Mouse (Mus musculus): ENCODE results near the gene Specc1.

Specc1 gene

DNA sequence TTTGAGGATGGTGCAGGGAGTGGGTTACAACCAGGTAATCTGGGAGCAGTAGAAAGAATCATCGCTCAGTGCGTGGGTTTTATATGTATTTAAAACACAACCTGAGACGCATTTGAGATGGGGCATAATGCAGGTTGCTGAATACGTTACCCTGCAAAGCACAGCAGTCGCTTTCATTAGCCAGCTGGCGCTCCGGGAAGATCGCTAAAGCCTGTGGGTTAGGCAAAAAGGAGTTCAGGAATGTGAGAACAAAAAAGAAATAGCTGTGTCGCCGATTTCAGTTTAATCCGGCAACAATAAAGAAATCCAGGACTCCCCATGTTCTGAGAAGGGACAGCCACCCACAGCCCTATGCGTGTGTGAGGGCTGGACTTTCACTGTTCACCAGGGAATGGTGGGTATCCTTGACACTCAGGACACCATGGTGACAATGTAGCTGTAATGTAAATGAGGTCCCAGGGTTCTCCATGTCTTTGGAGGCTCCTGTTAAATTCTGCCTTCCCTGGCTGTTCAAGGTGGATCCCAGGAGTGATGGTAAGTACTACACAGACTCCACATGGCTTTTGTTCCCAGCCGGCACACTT is 58.6 kb downstream of the Specc1 start:
- 27% methylated on average over 13 of the region's 13 CpGs for WGBS

DNA sequence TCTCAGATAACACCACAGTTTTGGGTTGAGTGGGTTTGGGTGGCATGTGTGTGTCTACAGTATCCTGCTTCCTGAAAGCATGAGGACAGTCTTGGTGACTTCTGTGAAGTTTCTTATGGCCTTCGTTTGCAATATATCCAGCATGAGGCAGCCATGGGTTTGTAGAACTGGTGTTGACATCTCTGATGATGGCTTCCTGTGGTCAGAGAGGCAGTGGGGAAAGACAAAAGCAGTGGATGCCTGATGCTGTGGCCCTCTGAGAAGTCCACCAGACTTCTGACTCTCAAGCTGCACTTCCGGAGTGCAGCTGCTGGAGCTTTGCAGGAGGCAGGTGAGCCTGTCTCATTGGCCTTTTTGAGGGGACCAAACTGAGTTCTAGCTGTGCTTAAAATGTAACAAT is 60.4 kb downstream of the Specc1 start:
- 83% methylated on average over 2 of the region's 2 CpGs for WGBS

DNA sequence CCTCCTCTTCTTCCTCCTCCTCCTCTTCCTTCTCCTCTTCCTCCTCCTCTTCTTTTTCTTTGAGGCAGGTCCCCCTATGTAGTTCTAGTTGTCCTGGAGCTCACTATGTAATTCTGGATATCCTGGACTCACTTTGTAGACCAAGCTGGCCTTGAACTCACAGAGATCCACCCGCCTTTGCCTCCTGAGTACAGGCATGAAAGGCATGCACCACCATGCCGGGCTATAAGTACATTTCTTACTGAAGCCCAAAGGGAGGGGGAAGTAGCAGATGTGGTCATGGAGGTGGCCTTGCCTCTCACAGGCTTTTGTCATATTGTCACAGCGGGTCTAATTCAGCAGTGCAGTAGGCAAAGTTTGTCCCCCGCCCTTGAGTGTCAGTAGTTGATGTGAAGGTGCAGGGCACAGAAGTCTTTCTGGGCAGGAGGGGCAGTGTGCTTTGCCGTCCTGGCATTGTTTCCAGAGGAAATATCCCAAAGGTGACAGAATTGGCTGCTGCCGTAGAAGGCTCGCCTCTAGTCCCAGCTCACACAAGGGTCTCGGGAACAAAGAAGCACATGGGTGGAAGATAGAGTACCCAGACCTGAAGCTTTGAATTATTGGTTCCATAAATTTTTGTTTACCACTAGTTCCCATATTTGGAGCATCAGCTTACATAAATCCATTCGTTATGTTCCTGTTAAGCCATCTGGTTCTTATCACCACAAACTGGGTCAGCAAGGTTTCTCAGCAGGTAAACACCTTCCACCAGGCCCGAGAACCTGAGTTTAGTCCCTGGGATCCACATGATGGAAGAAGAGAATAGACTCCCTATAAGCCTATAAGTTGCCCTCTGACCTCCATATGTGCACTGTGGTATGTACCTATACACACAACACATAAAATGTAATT is 62.0 kb downstream of the Specc1 start:
- 81% methylated on average over 10 of the region's 10 CpGs for WGBS

DNA sequence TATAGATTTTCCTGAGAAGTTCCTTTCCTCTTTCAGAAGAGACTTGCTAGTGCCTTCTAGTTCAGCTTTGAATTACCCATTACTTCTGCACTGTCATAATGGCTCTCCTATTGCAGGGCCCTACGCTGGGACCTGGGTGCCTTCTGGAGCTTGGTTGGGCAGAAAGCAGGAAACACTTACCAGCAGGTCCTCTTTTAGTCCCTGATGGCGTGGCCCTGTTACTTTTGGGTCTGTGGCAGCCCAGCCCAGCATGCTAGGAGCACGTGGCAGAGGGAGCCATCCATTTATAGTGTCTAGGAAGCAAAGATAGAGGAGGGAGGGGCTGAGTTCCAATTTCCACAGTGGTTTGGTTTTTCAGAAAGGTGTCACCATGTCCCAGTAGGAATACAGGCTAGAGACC is 63.3 kb downstream of the Specc1 start:
- 66% methylated on average over 3 of the region's 3 CpGs for WGBS

DNA sequence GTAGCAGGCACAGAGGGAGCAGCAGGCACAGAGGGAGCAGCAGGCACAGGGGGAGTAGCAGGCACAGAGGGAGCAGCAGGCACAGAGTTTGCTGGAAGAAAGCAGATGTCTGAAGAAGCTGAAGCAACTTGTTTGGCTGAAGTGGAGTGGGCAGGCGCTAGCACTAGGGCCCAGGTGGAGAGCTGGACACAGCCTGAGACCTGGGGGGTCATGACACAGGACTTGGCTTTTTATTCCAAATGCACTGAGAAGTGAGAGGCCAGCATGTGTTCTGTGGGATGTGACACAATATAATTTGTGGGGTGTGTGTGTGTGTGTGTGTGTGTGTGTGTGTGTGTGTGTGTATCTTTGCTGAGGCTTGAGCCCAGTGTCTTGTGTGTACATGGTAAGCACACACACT is 64.3 kb downstream of the Specc1 start:
- 96% methylated on average over 1 of the region's 1 CpGs for WGBS

DNA sequence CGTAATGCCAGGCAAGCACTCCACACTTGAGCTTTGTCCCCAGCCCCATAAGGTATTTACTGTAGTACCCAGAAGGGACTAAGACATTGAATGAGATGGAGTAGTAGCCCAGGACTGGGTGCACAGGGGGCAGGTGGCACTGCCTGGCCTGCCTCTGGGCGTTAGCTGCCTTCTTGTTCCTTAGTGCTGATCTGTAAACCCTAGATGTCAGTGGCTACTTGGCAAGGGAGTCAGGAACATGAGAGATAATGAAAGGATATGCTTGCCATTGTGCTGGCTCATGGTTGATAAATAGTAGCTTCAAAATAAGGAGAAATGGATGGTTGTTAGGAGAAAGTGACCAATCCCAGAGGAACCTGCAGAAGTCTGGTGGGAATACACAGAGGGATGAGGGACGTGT is 65.5 kb downstream of the Specc1 start:
- WGBS = 87% methylated on average over 3 of the region's 3 CpGs

DNA sequence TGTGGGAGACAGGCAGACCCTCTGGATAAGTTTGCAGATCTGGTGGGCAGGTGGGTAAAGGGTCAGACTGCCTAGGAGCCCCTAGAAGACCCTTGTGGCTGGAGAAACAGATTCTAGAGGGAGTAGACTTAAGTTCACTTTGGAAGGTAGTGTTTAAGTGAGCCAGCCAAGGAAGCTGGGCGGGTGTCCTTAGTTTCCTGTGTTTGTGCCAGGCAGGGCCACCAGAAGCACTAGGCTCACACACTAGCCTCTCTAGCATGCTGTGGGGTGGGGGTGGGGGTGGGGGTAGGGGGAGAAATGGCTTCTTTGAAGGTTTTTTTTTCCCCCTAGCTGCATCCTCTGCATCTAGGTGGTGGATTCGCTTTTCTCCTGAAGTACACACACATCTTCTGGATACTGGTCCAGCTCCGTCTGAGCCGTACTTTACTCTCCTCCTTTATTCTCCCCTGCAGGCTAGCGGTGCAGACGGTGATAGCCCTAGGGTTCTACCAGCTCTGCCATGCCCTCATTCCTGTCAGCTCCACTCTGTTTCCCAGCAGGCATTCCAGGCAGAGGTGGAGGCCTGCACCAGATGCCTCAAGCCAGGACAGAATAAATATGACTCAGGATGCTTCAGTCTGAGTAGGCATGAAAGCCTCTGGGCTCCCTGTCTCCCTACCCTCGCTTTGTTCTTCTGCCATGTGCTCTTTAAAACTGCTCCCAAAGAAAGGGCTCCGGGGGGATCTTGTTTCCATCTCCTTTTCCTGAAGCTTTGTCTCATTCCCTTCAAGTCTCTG is 66.3 kb downstream of the Specc1 start:
- 63% methylated on average over 8 of the region's 8 CpGs for WGBS

DNA sequence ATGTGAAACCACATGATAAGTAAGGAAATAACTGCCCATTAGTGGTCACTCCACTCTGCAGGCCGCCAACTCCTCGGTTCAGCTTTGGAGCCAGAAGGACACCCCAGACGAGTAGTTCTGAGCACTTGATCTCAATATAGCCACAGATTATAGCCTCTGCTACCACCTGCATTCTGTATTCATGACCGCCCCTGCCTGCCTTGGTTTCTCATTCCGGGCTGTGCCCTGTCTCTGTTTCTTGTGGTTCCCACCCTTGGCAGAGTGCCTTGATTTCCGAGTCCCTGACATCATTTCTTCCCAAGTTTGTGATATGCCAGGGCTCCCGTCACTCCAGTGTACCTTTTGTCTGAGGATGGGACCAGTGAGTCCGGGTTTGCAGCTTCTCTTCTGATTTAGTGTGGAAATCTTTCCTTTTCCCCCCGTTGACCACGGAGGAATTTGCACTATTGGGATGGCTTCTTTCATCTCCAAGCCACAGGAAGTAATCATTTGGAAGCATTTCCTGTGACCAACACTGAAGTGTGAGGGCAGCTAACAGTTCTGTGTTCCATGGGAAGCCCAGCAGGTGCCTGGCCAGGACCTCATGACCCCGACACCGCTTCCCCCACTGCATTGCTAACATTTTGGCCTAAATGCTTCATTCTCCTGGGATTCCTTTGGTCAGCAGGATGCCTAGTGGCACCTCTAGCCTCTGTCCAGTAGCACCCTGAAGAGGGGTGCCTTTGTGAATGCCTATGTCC is 67.1 kb downstream of the Specc1 start:
- WGBS = 70% methylated on average over 12 of the region's 12 CpGs

DNA sequence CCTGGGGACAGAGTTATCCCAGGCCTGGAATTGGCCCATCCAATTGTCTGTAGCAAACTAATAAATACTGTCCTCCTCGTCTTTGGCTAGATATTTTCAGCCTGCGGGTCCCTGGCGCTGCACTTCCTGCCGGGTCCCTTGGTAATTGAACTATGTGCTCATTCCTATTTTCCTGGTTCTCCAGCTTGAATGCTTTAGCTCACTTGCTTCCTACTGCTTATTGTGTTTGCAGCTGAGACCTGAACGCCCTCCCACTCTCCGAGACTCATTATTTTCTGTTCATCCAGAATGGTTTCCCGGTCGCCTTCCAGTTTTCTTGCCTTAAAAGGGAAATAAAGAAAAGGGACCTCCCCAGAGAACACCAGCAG is 67.7 kb downstream of the Specc1 start:
- WGBS = 48% methylated on average over 8 of the region's 8 CpGs

DNA sequence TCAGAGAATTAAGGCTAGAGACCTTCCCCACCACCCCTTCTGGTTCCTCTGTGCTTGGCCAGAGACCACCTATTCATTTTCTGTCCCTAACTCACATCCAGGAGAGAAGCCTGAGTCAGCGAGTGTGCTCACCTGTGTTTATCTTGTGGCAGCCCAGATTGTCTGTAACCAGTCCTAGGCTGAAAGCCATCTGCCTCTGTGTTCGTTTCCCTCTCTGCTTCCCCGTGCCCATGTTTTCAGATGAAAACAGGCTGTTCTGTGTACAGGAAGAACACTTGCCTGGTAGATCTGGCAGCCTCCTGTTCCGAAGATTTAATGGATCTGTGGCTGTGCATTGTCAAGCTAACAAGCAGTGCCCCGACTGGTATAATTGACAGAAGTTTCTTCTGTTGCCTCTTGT is 68.4 kb downstream of the Specc1 start:
- 51% methylated on average over 5 of the region's 5 CpGs for WGBS

DNA sequence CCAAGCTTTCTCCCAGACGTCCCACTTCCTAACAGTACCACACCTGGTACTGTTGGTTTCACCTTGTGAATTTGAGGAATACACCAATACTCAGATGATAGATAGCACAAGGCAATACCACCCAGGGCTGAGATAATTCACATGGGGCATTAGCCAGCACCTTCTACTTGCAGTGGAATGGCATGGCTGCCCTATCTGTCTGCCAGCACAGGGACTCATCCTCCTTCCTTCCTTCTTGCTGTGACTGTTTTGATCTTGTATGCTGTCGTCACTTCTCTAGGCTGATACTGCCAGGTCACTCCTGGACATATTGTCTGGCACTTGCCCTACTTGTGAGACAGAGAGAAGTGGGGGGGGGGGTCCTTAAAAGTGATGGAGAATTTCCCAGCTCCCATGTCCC is 69.2 kb downstream of the Specc1 start:
- 89% methylated on average over 2 of the region's 2 CpGs for WGBS

DNA sequence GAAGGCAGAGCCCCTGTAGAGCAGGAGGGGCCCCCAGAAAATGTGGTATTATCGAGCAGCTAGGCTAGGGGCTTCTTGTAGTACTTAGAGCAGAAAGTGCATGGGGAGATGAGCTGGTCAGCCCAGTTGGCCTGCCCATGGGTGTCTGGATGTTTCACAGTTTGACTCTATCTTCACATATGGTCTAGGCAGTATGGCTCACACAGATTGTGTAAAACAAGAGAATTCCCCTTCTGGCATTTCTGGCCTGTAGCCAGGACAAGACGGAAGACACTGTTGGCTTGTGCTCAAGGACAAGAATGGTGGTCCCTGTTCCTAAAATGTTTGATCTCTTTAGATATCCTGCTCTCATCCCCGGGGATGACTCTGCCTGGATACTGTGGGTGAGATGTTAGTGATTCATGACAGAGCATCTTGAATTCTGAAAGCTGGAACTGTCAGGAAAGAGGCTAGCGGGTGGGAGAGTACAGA is 69.8 kb downstream of the Specc1 start:
- 37% methylated on average over 4 of the region's 4 CpGs for WGBS

DNA sequence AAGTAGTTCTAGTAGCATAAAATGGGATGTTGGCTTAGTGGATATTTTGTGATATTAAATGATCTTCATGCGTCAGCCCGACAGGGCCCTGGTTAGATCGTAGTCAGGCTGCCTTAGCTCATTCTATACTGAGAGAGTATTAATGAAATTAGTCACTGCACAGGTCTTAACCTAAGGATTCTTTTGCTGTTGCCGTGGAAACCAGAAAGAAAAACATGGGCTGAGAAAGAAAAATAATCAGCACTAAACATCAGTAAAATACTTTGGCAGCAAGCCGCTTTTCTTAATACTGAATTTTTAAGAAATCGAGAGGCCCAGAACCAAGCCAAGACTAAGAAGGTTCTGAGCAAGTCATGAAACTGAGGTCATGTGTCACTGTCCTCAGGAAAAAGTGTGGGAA is 70.7 kb downstream of the Specc1 start:
- WGBS = 80% methylated on average over 6 of the region's 6 CpGs

DNA sequence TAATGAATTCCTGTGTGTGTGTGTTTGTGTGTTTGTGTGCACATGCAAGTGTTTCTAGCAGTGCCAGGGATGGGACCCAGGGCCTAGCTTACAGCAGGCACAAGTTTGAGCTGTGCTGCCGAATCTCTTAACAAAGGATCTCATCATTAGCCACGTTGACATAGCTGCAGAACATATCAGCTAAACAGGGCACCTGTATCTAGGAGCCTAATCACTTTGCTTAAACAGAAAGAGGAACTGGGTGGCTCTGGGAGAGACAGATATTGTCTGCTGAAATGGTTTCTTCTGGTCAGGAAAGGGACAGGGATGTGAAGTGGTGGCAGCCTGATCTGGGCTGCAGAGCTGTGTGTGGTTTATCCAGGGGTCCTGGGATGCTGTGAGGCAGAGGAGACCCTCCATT is 71.1 kb downstream of the Specc1 start:
- WGBS = 73% methylated on average over 2 of the region's 2 CpGs

DNA sequence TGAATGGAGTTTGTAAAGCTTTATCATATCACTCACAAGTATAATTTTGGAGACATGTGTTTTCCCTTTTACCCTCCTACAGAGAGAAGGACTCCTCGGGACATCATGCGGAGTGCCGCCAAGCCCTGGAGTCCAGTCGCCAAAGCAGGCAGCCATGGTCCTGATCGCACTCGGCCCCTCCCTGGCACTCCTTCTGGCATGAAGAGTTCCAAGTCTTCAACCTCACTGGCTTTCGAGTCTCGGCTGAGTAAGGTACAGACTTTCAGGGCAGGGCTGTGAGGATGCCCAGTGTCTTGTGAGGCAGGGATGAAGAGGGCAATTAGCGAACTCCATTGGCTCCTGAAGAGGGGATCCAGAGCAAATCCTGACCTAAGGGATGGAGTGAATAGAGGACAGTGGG is 72.6 kb downstream of the Specc1 start:
- 80% methylated on average over 9 of the region's 9 CpGs for WGBS

DNA sequence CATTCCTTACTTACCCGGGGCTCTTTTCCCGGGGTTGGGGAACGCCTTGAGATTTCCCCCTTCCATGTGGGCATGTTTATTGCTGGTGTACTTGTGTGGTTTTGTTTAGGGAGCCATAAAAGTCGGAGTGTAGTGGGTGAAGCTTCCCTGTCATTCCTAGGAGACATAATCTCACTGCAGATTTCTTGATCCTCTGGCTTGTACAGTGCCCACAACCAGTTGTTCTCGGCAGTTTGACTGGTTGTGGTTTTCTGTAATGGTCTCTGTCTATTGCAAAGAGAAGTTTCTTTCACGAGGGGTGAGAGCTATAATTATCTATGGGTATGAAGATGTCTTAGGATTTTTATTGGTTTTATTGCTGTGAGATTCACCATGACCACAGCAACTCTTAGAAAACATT is 78.0 kb downstream of the Specc1 start:
- 78% methylated on average over 6 of the region's 6 CpGs for WGBS

DNA sequence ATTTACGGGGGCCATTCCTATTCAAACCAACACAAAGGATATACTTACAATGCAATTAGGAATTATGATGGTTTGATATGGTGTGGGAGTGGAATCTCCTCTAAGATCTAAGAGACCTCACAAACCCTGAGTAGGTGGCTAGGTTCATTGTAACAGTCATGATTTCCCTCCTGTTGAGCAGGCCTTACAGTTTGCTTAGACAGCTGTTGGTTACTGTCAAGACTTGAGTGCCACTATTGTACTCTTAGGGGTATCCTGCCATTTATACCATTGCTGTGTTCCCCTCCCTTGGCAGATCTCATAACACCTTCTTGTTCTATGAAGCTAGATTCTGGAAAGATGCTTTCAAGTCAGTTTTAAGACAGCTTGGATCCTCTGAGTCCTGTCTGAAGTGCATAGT is 78.7 kb downstream of the Specc1 start:
- 98% methylated on average over 1 of the region's 1 CpGs for WGBS

DNA sequence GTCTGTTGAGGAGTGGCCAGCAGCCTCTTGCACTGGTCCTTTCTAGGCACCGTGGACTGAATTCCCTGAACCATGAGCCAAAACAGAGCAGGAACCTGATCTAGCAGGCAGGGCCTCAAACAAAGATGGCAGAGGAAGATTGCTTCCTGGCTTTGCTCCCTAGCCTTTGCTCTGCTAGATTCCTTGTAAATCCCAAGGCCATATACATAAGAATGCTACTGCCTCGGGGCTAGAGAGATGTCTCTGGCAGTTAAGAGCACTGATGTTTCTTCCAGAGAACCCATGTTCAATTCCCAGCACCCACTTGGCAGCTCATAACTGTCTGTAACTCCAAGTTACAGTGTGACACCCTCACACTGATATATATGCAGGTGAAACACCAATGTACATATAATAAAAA is 83.6 kb downstream of the Specc1 start:
- 79% methylated on average over 2 of the region's 2 CpGs for WGBS

DNA sequence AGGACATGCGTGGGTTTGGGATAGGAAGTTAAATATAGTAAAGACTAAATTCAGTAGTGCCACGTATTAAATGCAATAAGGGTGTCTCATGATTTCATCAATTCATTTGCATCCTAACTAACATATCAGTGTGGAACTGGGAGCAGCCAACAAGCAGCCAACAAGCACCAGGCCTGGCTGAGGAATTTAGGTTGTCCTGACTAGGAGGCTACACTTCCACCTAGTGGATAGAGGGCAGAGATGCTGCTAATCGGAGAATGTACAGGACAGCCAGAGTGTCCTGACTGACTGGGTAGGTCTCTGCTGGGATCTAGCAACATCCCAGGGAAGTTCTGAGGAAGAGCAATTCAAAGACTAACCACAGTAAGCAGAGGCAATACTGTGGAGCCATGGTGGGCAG is 88.1 kb downstream of the Specc1 start:
- 29% methylated on average over 3 of the region's 3 CpGs for WGBS

DNA sequence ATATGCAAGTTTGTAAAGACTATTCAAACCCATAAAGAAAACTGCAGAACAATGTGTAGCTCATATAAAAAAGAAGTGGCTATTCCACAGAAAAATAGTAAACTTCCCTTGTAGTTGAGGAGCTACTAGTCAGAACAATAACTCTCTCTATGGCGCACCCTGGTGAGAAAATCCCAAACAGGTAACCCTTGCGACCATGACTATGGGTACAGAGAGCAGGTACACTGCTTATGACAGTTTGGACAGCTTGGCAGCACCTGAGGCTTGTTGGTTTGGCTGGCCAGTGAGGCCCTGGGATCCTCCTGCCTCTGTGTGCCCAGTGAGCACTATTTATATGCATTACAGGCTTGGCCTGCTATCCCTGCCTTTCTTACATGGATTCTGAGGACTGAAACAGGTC is 89.4 kb downstream of the Specc1 start:
- 85% methylated on average over 2 of the region's 2 CpGs for WGBS

DNA sequence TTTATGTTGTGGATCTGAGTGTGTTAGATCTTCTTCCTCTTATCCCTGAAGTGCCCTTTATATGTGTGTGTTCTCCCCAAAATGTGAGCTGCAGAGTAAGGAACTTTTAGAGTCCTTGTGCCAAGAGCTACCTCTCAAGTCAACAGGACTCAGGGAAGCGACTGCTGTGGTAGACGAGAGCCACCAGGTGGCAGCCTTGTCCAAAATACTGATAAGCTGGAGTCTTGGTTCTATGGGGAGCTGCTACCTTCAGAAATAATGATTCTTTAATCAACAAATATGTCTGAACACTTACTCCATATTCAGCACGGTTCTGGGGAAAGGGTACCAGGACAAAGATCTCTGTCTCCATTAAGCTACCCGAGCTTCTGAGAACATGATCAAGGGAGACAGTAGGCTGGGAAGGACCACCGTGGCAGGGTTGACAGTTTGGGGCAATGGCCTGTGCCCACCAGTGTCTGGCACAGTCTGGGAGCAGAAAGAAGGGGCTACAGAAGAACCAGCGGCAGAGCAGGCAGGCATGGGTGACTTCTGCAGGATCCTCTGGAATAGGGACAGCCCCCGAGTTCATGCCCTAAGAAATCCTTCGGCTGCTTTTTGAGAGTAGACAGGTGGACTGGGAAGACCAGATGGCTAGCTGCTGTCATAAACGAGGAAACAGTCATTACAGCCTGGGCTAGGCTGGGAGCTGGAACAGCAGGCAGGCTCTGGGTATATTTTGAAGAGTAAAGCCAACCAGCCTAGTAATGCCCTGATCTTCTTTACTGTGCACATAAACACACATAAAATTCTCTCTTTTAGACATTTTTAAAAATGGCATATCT is 91.5 kb downstream of the Specc1 start:
- WGBS = 35% methylated on average over 9 of the region's 9 CpGs

Data from cerebral cortex, adult 2 months (tissue).